Mouse (Mus musculus) ES-E14 (cell line): ENCODE measurements around the gene Acsm4. TPM values are rescaled to one million over a fixed set of nuclear protein-coding genes. Genes with fewer than 3 reads are reported as not detected.

Source experiments
- DNase-seq: peaks from one replicate; pipeline ENCODE4 v3.0.0-alpha.2; 2013; ENCODE audit warnings: low read depth, low spot score
- H3K27ac ChIP-seq: 2 replicates; pipeline ENCODE4 v1.5.1; 2012; ENCODE audit warnings: low read depth, mild to moderate bottlenecking, low read length, moderate library complexity, mixed read lengths; ENCODE audit not compliant: poor library complexity, insufficient read depth, severe bottlenecking
- H3K36me3 ChIP-seq: 2 replicates; pipeline ENCODE4 v1.6.1; 2012; ENCODE audit warnings: mild to moderate bottlenecking, low read length, moderate library complexity, mixed read lengths; ENCODE audit not compliant: control insufficient read depth, poor library complexity, insufficient read depth, severe bottlenecking
- H3K4me1 ChIP-seq, 2 experiments: fragments of 150-350 bp in 1 of 2; sonication (generic) in 1 of 2; 2 replicates each; pipeline ENCODE4 v1.6.1; 2012; ENCODE audit warnings: low read length in 2 of 2, mild to moderate bottlenecking in 1 of 2, mixed read lengths in 1 of 2; ENCODE audit not compliant: control insufficient read depth in 2 of 2, insufficient read depth in 2 of 2, poor library complexity in 1 of 2
- H3K4me3 ChIP-seq, 2 experiments: fragments of 150-350 bp in 1 of 2; sonication (generic) in 1 of 2; 2 replicates each; pipeline ENCODE4 v1.5.1; 2012; ENCODE audit warnings: low read length in 2 of 2, low read depth in 1 of 2, mild to moderate bottlenecking in 1 of 2, mixed read lengths in 1 of 2; ENCODE audit not compliant: insufficient read depth in 1 of 2, poor library complexity in 1 of 2, severe bottlenecking in 1 of 2
- H3K9ac ChIP-seq: 2 replicates; pipeline ENCODE4 v1.6.1; 2012; ENCODE audit warnings: low read depth, mild to moderate bottlenecking, low read length, mixed read lengths; ENCODE audit not compliant: poor library complexity, insufficient read depth, severe bottlenecking
- H3K9me3 ChIP-seq: fragments of 150-350 bp; sonication (generic); 2 replicates; pipeline ENCODE4 v1.6.1; 2012; ENCODE audit warnings: low read depth, mild to moderate bottlenecking, low read length; ENCODE audit not compliant: control insufficient read depth, insufficient read depth
- CHD2 ChIP-seq: IDR thresholded peaks from 2 replicates; pipeline ENCODE4 v1.6.1; 2014; ENCODE audit warnings: mild to moderate bottlenecking, low read depth, low read length, inconsistent platforms
- HCFC1 ChIP-seq: IDR thresholded peaks from 2 replicates; pipeline ENCODE4 v1.6.1; 2012; ENCODE audit warnings: low read length, inconsistent platforms, borderline replicate concordance; ENCODE audit not compliant: insufficient read depth
- MAFK ChIP-seq: IDR thresholded peaks from 2 replicates; pipeline ENCODE4 v1.6.1; 2014; ENCODE audit warnings: mild to moderate bottlenecking, low read depth, low read length, inconsistent platforms; ENCODE audit not compliant: insufficient read depth
- ZC3H11A ChIP-seq: IDR thresholded peaks from 2 replicates; pipeline ENCODE4 v1.6.1; 2012; ENCODE audit warnings: low read depth, mild to moderate bottlenecking, inconsistent platforms, low read length, borderline replicate concordance
- ZNF384 ChIP-seq: IDR thresholded peaks from 2 replicates; pipeline ENCODE4 v1.6.1; 2012; ENCODE audit warnings: low read depth, low read length, inconsistent platforms
- in situ Hi-C, 2 experiments: fragments of 600-800 bp; cut with MboI; formaldehyde crosslinking; loops; one replicate each; pipeline ENCODE4 v1.15.1; 2025; ENCODE audit warnings: low sequenced_read_pairs in 2 of 2, inconsistent platforms in 1 of 2; ENCODE audit not compliant: unreplicated experiment in 2 of 2
- total RNA-seq: library from RNA; depleted of rRNA; stranded (reverse); fragments of 300-350 nt; gene quantifications from 2 replicates; pipeline ENCODE4 v1.2.3, GENCODE M21; 2012; rRNA removed

The Acsm4 gene
- total RNA-seq, 1 experiment: 3.2 TPM

GRCm38 (mm10) chr7:119749942-119750341, 60.1 kb downstream of the Acsm4 start:
- Histone ChIP-seq H3K36me3 (no peaks in the 10 kb centered on the region), H3K27ac (no peak overlapping the region), H3K9ac (no peak overlapping the region), H3K9me3 (no peaks in the 10 kb centered on the region), H3K4me3 (no peak overlapping the region), H3K4me1 (no peaks in the 10 kb centered on the region)
- TF ChIP-seq MAFK (no peak), CHD2 (no peak), ZC3H11A (no peak), HCFC1 (no peak), ZNF384 (no peak)
- in situ Hi-C loops: no loop called here
- DNase-seq: no peak

- no peak for DNase-seq
- no peak overlapping the region for H3K27ac ChIP-seq
- no peaks in the 10 kb centered on the region for H3K36me3 ChIP-seq
- no peak overlapping the region for H3K4me3 ChIP-seq
- no peaks in the 10 kb centered on the region for H3K4me1 ChIP-seq
- H3K9me3 ChIP-seq: no peaks in the 10 kb centered on the region
- no peak overlapping the region for H3K9ac ChIP-seq
- in situ Hi-C loops: no loop called here
- TF ChIP-seq MAFK (no peak), ZNF384 (no peak), CHD2 (no peak), ZC3H11A (no peak)
Observed at GRCm38 (mm10) chr7:119753696-119754095, 63.9 kb downstream of the Acsm4 start.

GRCm38 (mm10) chr7:119760527-119760951, 70.7 kb downstream of the Acsm4 start, which contains the start of gene Acsm3:
Acsm3 (plus strand) TSS chr7:119760923.
- Histone ChIP-seq H3K36me3 (no peaks in the 10 kb centered on the region), H3K9ac (no peak within 1 kb of the TSS), H3K9me3 (no peaks in the 10 kb centered on the region), H3K27ac (no peak within 1 kb of the TSS), H3K4me1 (no peaks in the 10 kb centered on the region), H3K4me3 (peak within 1 kb of the TSS in 1 of 2 experiments; percentile 34; a peak in 2 of 4 replicates)
- in situ Hi-C loops: no loop called here
- no peak for DNase-seq
- TF ChIP-seq MAFK: no peak
- no peak for TF ChIP-seq CHD2
- no peak for TF ChIP-seq ZNF384

- H3K36me3 ChIP-seq: no peaks in the 10 kb centered on the region
- H3K9me3 ChIP-seq: no peaks in the 10 kb centered on the region
- no peak overlapping the region for H3K27ac ChIP-seq
- no peak overlapping the region for H3K9ac ChIP-seq
- H3K4me1 ChIP-seq: no peaks in the 10 kb centered on the region
- DNase-seq: no peak
- H3K4me3 ChIP-seq: no peak overlapping the region
- in situ Hi-C loops: no loop called here
- TF ChIP-seq HCFC1 (no peak), CHD2 (no peak), ZNF384 (no peak)
Observed at GRCm38 (mm10) chr7:119762166-119762697, 72.4 kb downstream of the Acsm4 start.

Other genes starting within 250 kb of the Acsm4 start
- not detected in 2 replicates for gene Gp2, start 230.7 kb upstream of the Acsm4 start, total RNA-seq
- not detected in 2 replicates for gene Umod, start 210.7 kb upstream of the Acsm4 start, total RNA-seq
- not detected in 2 replicates for gene Acsm5, start 170.6 kb upstream of the Acsm4 start, total RNA-seq
- not detected in 2 replicates for gene Pdilt, start 166.5 kb upstream of the Acsm4 start, total RNA-seq
- not detected in 2 replicates for gene Acsm2, start 135.7 kb upstream of the Acsm4 start, total RNA-seq
- not detected in 2 replicates for gene Acsm1, start 83.0 kb upstream of the Acsm4 start, total RNA-seq
- gene Thumpd1, start 30.8 kb downstream of the Acsm4 start, total RNA-seq: 60.5 and 64.1 TPM in 2 replicates
- gene Acsm3, start 70.9 kb downstream of the Acsm4 start, total RNA-seq: 0.16 TPM in 1 of 2 replicates, not detected in the other
- gene Rexo5, start 104.0 kb downstream of the Acsm4 start, total RNA-seq: 12.5 and 15.3 TPM in 2 replicates
- gene Eri2, start 104.0 kb downstream of the Acsm4 start, total RNA-seq: 14.3 and 14.6 TPM in 2 replicates
- gene Lyrm1, start 205.8 kb downstream of the Acsm4 start, total RNA-seq: 1.4 and 3.8 TPM in 2 replicates
- gene Dcun1d3, start 206.3 kb downstream of the Acsm4 start, total RNA-seq: 26.1 and 27.1 TPM in 2 replicates